Mouse (Mus musculus) layer of hippocampus, adult 9-10 months (tissue): ENCODE data around the gene Gm10663.

ENCODE experiments used
- DNase-seq: peaks from one replicate; pipeline ENCODE4 v3.0.0; 2022; ENCODE audit warnings: low spot score

Gm10663 gene

GRCm38 (mm10) chr8:65074733-65075132, at the start of gene Gm10663:
TSS of gene Gm10663 (plus strand) at chr8:65075033.
- DNase-seq: no peak

GRCm38 (mm10) chr8:65028959-65029686, 45.7 kb upstream of the Gm10663 start:
- no peak for DNase-seq

- no peak for DNase-seq
These were observed 45.1 kb upstream of the Gm10663 start for GRCm38 (mm10) chr8:65029776-65030175.

GRCm38 (mm10) chr8:65030735-65031485, 43.9 kb upstream of the Gm10663 start:
- no peak for DNase-seq

GRCm38 (mm10) chr8:65032107-65032506, 42.7 kb upstream of the Gm10663 start:
- DNase-seq: no peak

- no peak for DNase-seq
These were observed 41.8 kb upstream of the Gm10663 start for GRCm38 (mm10) chr8:65033056-65033455.

GRCm38 (mm10) chr8:65034136-65034535, 40.7 kb upstream of the Gm10663 start:
- DNase-seq: no peak

- DNase-seq: peak; percentile 1
These were observed 37.7 kb upstream of the Gm10663 start, which contains the start of gene Apela for GRCm38 (mm10) chr8:65037117-65037533. TSS of gene Apela (minus strand) at chr8:65037336.

- no peak for DNase-seq
These were observed 28.3 kb upstream of the Gm10663 start for GRCm38 (mm10) chr8:65046565-65046964.

- DNase-seq: no peak
These were observed 27.6 kb upstream of the Gm10663 start for GRCm38 (mm10) chr8:65047193-65047592.

GRCm38 (mm10) chr8:65047801-65048200, 27.0 kb upstream of the Gm10663 start:
- no peak for DNase-seq

- no peak for DNase-seq
These were observed 21.3 kb upstream of the Gm10663 start for GRCm38 (mm10) chr8:65053554-65053953.

GRCm38 (mm10) chr8:65053968-65054367, 20.9 kb upstream of the Gm10663 start:
- DNase-seq: no peak

- DNase-seq: no peak
These were observed 18.1 kb upstream of the Gm10663 start for GRCm38 (mm10) chr8:65056722-65057121.

GRCm38 (mm10) chr8:65062195-65062594, 12.6 kb upstream of the Gm10663 start:
- DNase-seq: no peak

- no peak for DNase-seq
These were observed 10.8 kb upstream of the Gm10663 start for GRCm38 (mm10) chr8:65064071-65064470.

GRCm38 (mm10) chr8:65065622-65066021, 9.2 kb upstream of the Gm10663 start:
- DNase-seq: no peak

GRCm38 (mm10) chr8:65067031-65067430, 7.8 kb upstream of the Gm10663 start:
- DNase-seq: no peak

- no peak for DNase-seq
These were observed 7.0 kb upstream of the Gm10663 start for GRCm38 (mm10) chr8:65067694-65068472.

GRCm38 (mm10) chr8:65068473-65068819, 6.4 kb upstream of the Gm10663 start:
- no peak for DNase-seq

- no peak for DNase-seq
These were observed 3.8 kb upstream of the Gm10663 start for GRCm38 (mm10) chr8:65070996-65071395.

GRCm38 (mm10) chr8:65080731-65081130, 5.9 kb downstream of the Gm10663 start:
- DNase-seq: no peak

GRCm38 (mm10) chr8:65085680-65086079, 10.8 kb downstream of the Gm10663 start:
- DNase-seq: no peak
